Mouse (Mus musculus): ENCODE measurements around the gene Amigo3. TPM values are rescaled to one million over a fixed set of nuclear protein-coding genes. Genes with fewer than 3 reads are reported as not detected.
A peak's percentile ranks its signal among the peaks of the same experiment; 100 is the strongest.
"Not testable (repeated sequence)": the region's sequence is repeated elsewhere in the genome, so short reads cannot be mapped to it uniquely, and the experiment has no call there.

Amigo3 gene
- 4.0 and 5.0 TPM in 2 replicates for polyA plus RNA-seq (2015; fragmentation: Nextera tagmentation; extraction: Ambion mirVana)

DNA sequence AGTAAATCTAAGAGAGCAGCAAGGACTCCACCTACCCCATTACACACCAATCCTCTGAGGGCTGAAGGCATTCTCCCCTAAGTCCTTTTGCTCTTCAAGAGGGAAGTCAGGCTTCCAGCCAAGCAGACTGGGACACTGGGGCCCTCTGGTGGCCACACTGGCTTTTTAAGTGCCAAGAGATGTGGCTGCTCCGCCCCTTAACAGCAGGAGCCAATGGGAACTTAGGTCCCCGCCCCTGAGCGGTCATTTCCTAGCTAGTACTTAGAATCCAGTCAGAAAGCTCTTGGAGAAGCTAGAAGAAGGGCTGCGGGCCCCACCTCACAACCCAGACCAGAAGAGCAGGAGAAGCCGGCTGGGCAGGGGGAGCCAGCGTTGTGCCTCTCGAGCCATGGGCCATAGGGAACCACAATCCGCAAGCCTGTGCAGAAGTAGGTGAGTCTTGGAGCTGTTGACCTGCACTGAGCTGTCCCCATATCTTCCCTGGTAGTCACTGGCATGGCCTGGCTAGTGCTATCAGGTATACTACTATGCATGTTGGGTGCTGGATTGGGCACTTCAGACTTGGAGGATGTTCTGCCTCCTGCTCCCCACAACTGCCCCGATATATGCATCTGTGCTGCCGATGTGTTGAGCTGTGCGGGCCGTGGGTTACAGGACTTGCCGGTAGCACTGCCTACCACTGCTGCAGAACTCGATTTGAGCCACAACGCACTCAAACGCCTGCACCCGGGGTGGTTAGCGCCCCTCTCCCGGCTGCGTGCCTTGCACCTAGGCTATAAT lies at the start of gene Amigo3:
Amigo3 (plus strand) TSS at position 275 of the 780 bp plus-strand sequence.
- H3K4me1 ChIP-seq = peaks cover 30% of the 10 kb centered on the region
- peak within 1 kb of the TSS; percentile 22; the same call in 1 of the 2 replicates for H3K4me3 ChIP-seq (replicated peaks)

GRCm38 (mm10) chr9:108003531-108003890 lies 49.4 kb upstream of the Amigo3 start:
- H3K4me2 ChIP-seq (replicated peaks) = peak overlapping the region; percentile 63
- H3K27ac ChIP-seq (replicated peaks) = peak overlapping the region; percentile 96
- H3K9ac ChIP-seq = peak overlapping the region; percentile 99
- 9% methylated on average over 8 of the region's 8 CpGs for WGBS
- no peaks in the 10 kb centered on the region for H3K36me3 ChIP-seq
- no peaks in the 10 kb centered on the region for H3K27me3 ChIP-seq
- H3K9me3 ChIP-seq (replicated peaks) = no peaks in the 10 kb centered on the region
- H3K4me3 ChIP-seq (replicated peaks) = peak overlapping the region; percentile 100
- peaks cover 26% of the 10 kb centered on the region for H3K4me1 ChIP-seq
- no peak for ATAC-seq (ENCODE audit: insufficient number of reproducible peaks, low FRiP score, low TSS enrichment, low read depth)

More for the DNA sequence above, at the start of gene Amigo3:
- ATAC-seq (ENCODE audit: insufficient number of reproducible peaks, low FRiP score, low TSS enrichment, low read depth) = peak; percentile 44
- Histone ChIP-seq H3K9ac (no peak within 1 kb of the TSS), H3K36me3 (peaks cover 61% of the 10 kb centered on the region), H3K27me3 (no peaks in the 10 kb centered on the region), H3K27ac (replicated peaks) (peak within 1 kb of the TSS; percentile 75), H3K4me2 (replicated peaks) (peak within 1 kb of the TSS; percentile 44), H3K9me3 (replicated peaks) (no peaks in the 10 kb centered on the region)
- 51% methylated on average over 20 of the region's 20 CpGs for WGBS

DNA sequence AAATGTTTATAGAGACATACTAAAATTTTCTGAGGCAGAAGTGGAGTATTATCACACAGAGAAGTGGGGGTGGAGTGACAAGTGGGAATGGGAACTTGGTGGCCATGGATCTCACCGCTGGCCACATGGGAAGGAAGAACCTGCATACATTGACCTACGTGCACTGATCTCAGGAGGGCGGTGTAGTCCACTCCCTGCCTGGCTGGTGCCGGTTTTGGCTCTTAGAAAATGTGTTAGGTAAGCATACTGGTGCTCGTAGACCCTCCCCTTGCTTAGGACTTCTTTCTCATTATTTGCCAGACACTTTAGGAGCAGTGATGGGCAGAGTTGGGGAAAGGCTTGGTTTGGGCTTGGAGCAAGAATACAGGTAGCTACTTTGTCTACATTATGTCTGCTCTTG lies 44.9 kb upstream of the Amigo3 start:
- Histone ChIP-seq H3K27me3 (no peaks in the 10 kb centered on the region), H3K4me2 (replicated peaks) (no peak overlapping the region), H3K36me3 (0 out of 2 replicates have a peak, but pooled peaks cover 5% of the 10 kb centered on the region), H3K9me3 (replicated peaks) (no peaks in the 10 kb centered on the region), H3K27ac (replicated peaks) (no peak overlapping the region), H3K4me3 (replicated peaks) (no peak overlapping the region), H3K9ac (no peak overlapping the region), H3K4me1 (peaks cover 18% of the 10 kb centered on the region)
- WGBS = 85% methylated on average over 5 of the region's 5 CpGs
- ATAC-seq (ENCODE audit: insufficient number of reproducible peaks, low FRiP score, low TSS enrichment, low read depth) = no peak

DNA sequence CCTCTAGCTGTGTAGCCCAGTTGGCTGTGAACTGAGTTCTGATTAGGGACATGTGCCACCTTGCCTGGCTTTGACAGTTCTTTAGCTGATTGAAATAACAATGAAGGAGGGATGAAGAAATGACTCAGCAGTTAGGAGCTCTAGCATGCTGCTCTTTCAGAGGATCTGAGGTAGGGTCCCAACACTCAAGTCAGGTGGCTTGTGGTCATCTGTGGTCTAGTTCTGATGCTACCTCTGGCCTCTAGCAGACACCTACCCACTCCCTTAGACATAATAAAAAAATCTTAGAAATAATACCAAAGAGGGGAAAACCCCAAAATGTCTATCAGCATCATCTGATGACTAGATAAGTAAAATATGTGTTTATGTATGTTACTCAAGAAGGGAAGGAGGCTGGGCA lies 42.6 kb upstream of the Amigo3 start:
- H3K36me3 ChIP-seq = peaks cover 9% of the 10 kb centered on the region; the same call in 1 of the 2 replicates
- no peaks in the 10 kb centered on the region for H3K27me3 ChIP-seq
- no peak overlapping the region for H3K4me3 ChIP-seq (replicated peaks)
- H3K9ac ChIP-seq = no peak overlapping the region
- ATAC-seq (ENCODE audit: insufficient number of reproducible peaks, low FRiP score, low TSS enrichment, low read depth) = no peak
- no peaks in the 10 kb centered on the region for H3K4me1 ChIP-seq
- H3K9me3 ChIP-seq (replicated peaks) = no peaks in the 10 kb centered on the region
- no peak overlapping the region for H3K4me2 ChIP-seq (replicated peaks)
- H3K27ac ChIP-seq (replicated peaks) = no peak overlapping the region

DNA sequence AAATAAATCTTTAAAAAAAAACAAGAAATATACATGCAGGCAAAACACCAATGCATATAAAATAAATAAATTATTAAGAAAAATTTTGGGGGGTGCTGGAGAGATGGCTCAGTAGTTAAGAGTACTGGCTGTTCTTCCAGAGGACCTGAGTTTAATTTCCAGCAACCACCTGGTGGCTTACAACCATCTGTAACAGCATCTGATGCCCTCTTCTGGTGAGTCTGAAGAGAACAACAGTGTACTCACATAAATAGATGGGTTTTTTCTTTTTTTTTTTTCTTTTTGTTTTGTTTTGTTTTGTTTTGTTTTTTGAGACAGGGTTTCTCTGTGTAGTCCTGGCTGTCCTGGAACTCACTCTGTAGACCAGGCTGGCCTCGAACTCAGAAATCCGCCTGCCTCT lies 39.4 kb upstream of the Amigo3 start:
- H3K9me3 ChIP-seq (replicated peaks); ATAC-seq (ENCODE audit: insufficient number of reproducible peaks, low FRiP score, low TSS enrichment, low read depth); H3K9ac ChIP-seq; H3K4me2 ChIP-seq (replicated peaks); H3K4me3 ChIP-seq (replicated peaks); H3K4me1 ChIP-seq; H3K27ac ChIP-seq (replicated peaks); H3K27me3 ChIP-seq: not testable (repeated sequence)
- H3K36me3 ChIP-seq = peaks cover 13% of the 10 kb centered on the region; the same call in 1 of the 2 replicates
- WGBS = 99% methylated on average over 2 of the region's 2 CpGs

- Histone ChIP-seq H3K4me3 (replicated peaks) (no peak overlapping the region), H3K4me2 (replicated peaks) (no peak overlapping the region), H3K36me3 (peaks cover 13% of the 10 kb centered on the region; the same call in 1 of the 2 replicates), H3K9me3 (replicated peaks) (no peaks in the 10 kb centered on the region), H3K27me3 (no peaks in the 10 kb centered on the region), H3K4me1 (no peaks in the 10 kb centered on the region), H3K27ac (replicated peaks) (no peak overlapping the region), H3K9ac (no peak overlapping the region)
- ATAC-seq (ENCODE audit: insufficient number of reproducible peaks, low FRiP score, low TSS enrichment, low read depth) = no peak
- WGBS = 79% methylated on average over 3 of the region's 3 CpGs
Measured at GRCm38 (mm10) chr9:108017127-108017526, 35.8 kb upstream of the Amigo3 start.

DNA sequence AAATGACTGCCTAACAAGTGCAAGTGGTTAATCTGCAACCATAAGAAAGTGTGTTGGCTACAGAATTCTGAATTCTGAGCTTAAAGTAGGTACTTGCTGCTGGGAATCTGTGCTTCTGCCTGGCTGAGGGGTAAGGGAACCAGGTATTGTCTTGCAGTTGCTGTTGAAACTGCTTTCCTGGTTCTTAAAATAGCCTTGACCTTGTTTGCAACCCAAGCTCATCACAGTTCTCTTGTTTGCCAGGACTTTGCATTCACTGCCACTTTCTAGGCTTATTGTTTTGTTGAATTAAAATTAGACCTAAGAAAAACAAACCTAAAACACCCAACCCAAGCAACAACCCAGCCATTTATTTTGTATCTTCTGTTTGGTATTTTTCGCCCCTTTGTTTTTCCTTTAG lies 32.2 kb upstream of the Amigo3 start:
- Histone ChIP-seq H3K4me1 (no peaks in the 10 kb centered on the region), H3K36me3 (peaks cover 25% of the 10 kb centered on the region), H3K4me3 (replicated peaks) (no peak overlapping the region), H3K9ac (no peak overlapping the region), H3K4me2 (replicated peaks) (no peak overlapping the region), H3K9me3 (replicated peaks) (no peaks in the 10 kb centered on the region), H3K27ac (replicated peaks) (no peak overlapping the region), H3K27me3 (no peaks in the 10 kb centered on the region)
- WGBS = 93% methylated on average over 1 of the region's 1 CpGs
- ATAC-seq (ENCODE audit: insufficient number of reproducible peaks, low FRiP score, low TSS enrichment, low read depth) = no peak

DNA sequence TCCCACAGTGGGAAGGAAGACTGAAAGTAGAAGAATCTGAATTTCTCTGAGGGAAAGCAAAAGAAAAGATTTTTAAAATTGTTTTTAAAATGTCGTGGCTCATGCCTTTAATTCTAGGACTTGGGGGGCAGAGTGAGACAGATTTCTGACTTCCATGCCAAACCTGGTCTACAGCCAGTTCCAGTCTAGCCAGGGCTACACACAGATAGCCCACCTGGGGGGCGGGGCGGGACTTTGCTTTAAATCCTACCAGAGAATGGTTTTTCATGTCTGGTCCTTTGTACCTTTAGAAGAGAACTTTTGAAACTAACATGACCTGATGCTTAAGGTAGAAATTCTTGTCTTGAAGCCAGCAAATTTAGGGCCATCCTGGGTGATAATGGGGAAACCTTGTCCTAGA lies 29.7 kb upstream of the Amigo3 start:
- H3K9ac ChIP-seq = no peak overlapping the region
- H3K4me2 ChIP-seq (replicated peaks) = no peak overlapping the region
- H3K36me3 ChIP-seq = peaks cover 38% of the 10 kb centered on the region
- H3K27me3 ChIP-seq = no peaks in the 10 kb centered on the region
- no peaks in the 10 kb centered on the region for H3K9me3 ChIP-seq (replicated peaks)
- WGBS = 84% methylated on average over 3 of the region's 3 CpGs
- ATAC-seq (ENCODE audit: insufficient number of reproducible peaks, low FRiP score, low TSS enrichment, low read depth) = no peak
- no peak overlapping the region for H3K4me3 ChIP-seq (replicated peaks)
- no peaks in the 10 kb centered on the region for H3K4me1 ChIP-seq
- H3K27ac ChIP-seq (replicated peaks) = no peak overlapping the region

- no peaks in the 10 kb centered on the region for H3K9me3 ChIP-seq (replicated peaks)
- H3K4me2 ChIP-seq (replicated peaks) = no peak overlapping the region
- no peaks in the 10 kb centered on the region for H3K4me1 ChIP-seq
- 88% methylated on average over 3 of the region's 3 CpGs for WGBS
- no peak for ATAC-seq (ENCODE audit: insufficient number of reproducible peaks, low FRiP score, low TSS enrichment, low read depth)
- H3K27me3 ChIP-seq = no peaks in the 10 kb centered on the region
- no peak overlapping the region for H3K27ac ChIP-seq (replicated peaks)
- H3K9ac ChIP-seq = no peak overlapping the region
- H3K36me3 ChIP-seq = peaks cover 47% of the 10 kb centered on the region
- no peak overlapping the region for H3K4me3 ChIP-seq (replicated peaks)
Measured at GRCm38 (mm10) chr9:108026584-108026983, 26.4 kb upstream of the Amigo3 start.

DNA sequence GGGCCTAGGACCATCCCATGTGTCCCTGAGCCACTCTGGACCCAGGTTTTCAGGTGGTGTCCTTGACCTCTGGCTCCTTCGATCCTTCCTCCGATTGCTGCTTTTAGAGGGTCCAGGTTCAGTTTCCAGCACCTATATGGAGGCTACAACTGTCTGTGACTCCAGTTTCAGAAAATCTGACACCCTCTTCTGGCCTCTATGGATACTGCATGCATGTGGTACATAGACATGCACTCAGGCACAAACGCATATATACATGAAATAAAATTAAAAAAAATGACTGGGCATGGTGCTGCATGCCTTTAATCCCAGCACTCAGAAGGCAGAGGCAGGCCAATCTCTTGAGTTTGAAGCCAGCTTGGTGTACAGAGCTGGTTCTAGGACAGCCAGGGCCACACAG lies 25.1 kb upstream of the Amigo3 start:
- no peaks in the 10 kb centered on the region for H3K4me1 ChIP-seq
- no peaks in the 10 kb centered on the region for H3K9me3 ChIP-seq (replicated peaks)
- H3K27ac ChIP-seq (replicated peaks) = no peak overlapping the region
- no peak for ATAC-seq (ENCODE audit: insufficient number of reproducible peaks, low FRiP score, low TSS enrichment, low read depth)
- peaks cover 56% of the 10 kb centered on the region for H3K36me3 ChIP-seq
- 96% methylated on average over 3 of the region's 3 CpGs for whole genome bisulfite sequencing
- H3K4me3 ChIP-seq (replicated peaks) = no peak overlapping the region
- H3K4me2 ChIP-seq (replicated peaks) = no peak overlapping the region
- no peak overlapping the region for H3K9ac ChIP-seq
- H3K27me3 ChIP-seq = no peaks in the 10 kb centered on the region

DNA sequence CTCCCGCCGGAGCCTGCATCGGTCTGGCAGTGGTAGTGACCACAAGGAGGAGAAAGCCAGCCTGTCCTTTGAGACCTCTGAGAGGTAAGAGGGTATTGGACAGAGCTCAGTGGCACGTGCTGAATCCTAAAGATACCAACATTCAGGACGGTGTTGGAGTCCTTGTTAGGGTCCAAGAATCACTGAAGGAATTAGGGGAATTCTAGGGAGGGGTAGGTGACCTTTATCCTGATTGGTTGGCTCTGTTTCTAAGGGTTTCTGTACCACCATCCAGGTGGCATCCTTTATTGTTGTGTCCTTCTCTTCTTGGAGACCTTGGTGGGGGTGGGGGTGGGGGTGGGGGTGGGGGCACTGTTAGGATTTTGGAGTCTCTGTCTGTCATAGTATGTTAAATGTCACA lies 20.8 kb upstream of the Amigo3 start:
- Histone ChIP-seq H3K4me1 (no peaks in the 10 kb centered on the region), H3K27me3 (no peaks in the 10 kb centered on the region), H3K27ac (replicated peaks) (no peak overlapping the region), H3K36me3 (peaks cover 49% of the 10 kb centered on the region), H3K9me3 (replicated peaks) (no peaks in the 10 kb centered on the region), H3K4me2 (replicated peaks) (no peak overlapping the region), H3K9ac (no peak overlapping the region), H3K4me3 (replicated peaks) (no peak overlapping the region)
- ATAC-seq (ENCODE audit: insufficient number of reproducible peaks, low FRiP score, low TSS enrichment, low read depth) = no peak
- 89% methylated on average over 5 of the region's 5 CpGs for WGBS

Data from embryonic facial prominence, embryonic 15.5 days (tissue).